9 mouse cellular contexts compared by ENCODE assay signal in the genomic region with DNA sequence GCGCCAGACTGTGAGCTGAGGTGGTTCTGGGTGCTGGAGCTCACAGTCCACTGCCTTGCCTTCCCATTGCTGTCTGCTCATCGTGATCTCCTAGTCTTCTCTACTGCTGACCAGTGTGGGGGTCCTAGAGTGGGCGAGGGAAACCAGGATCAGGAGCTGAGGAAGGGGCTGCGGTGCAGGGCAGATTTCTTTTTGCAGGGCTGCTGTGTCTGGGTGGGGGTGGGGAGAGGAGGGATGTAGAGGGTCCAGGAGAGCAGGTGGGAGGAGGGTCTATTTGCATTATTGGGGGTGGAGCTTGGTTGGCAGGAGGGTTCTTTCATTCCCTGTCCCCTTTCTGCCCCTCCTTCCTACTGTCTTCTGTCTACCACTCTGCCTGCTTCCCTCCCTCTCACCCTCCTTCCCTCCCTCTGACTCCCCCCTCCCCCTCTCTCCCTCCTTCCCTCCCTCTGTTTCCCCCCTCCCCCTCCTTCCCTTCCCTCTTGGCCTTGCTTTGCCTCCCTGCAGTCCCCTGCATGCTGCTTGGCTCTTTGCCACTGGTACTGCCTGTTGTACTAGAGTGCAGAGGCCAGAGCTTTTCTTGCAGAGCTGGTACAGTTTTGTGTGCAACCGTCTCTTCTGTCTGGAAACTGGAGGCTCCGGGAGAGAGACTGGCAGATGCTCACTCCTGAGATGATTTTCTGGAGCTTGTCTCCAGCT. TPM values are rescaled to one million over a fixed set of nuclear protein-coding genes. Genes with fewer than 3 reads are reported as not detected.
DNase-seq lines count a peak whose midpoint lies in the region; ATAC-seq lines count a peak whose summit lies in the region.
"Had no signal": no experiment of that assay in that cellular context is flagged by ENCODE, and none has a peak within 500 bp of the region (broad histone marks: within the 10 kb centered on the region; RNA-seq: fewer than 3 reads in every experiment).

No protein-coding gene starts in this region.

- peak overlapping the region; percentile 35; the same call in 1 of the 2 replicates for H3K27ac ChIP-seq in heart, embryonic 11.5 days (ENCODE audit: low read depth, low read length)
- peak overlapping the region; percentile 51; the same call in 1 of the 2 replicates for H3K27ac ChIP-seq in embryonic facial prominence, embryonic 15.5 days (replicated peaks)
- peak overlapping the region; percentile 17; the same call in 1 of the 2 replicates for H3K27ac ChIP-seq in intestine, embryonic 16.5 days (ENCODE audit: low read length)
- peak overlapping the region; percentile 47; the same call in 1 of the 2 replicates for H3K27ac ChIP-seq in liver, embryonic 13.5 days

- H3K4me2 ChIP-seq in heart, embryonic 11.5 days = no peak overlapping the region
- 0 out of 2 replicates have a peak overlapping the region, but pooled peaks have one; percentile 8 for H3K4me2 ChIP-seq in embryonic facial prominence, embryonic 15.5 days (replicated peaks)
- no peak overlapping the region for H3K4me2 ChIP-seq in intestine, embryonic 16.5 days (ENCODE audit: low read depth, low read length)
- no peak overlapping the region for H3K4me2 ChIP-seq in liver, embryonic 13.5 days

- no peak; the same call in 1 of the 2 replicates for ATAC-seq in heart, embryonic 11.5 days (replicated peaks; ENCODE audit: insufficient number of reproducible peaks, low FRiP score, low TSS enrichment)
- 0 out of 2 replicates have a peak, but pooled peaks have one; percentile 18 for ATAC-seq in embryonic facial prominence, embryonic 15.5 days (ENCODE audit: insufficient number of reproducible peaks, low FRiP score, low TSS enrichment, low read depth)
- ATAC-seq in intestine, embryonic 16.5 days = peak; percentile 71
- no peak for ATAC-seq in liver, embryonic 13.5 days (ENCODE audit: low read depth)
- ATAC-seq: Patski had no signal

- no peak for DNase-seq in heart, adult 11 months
- peak; percentile 77 for DNase-seq in adrenal gland, postnatal 10 days
- DNase-seq in liver, embryonic 13.5 days = no peak
- DNase-seq in retina, postnatal 1 day = peak; percentile 90
- no peak for DNase-seq in thymus, postnatal 10 days (ENCODE audit: low spot score in 2 of 2)

- WGBS in heart, embryonic 11.5 days (ENCODE audit: insufficient replicate concordance) = 30% methylated on average over 6 of the region's 6 CpGs
- WGBS in embryonic facial prominence, embryonic 15.5 days = 15% methylated on average over 6 of the region's 6 CpGs
- 21% methylated on average over 6 of the region's 6 CpGs for WGBS in intestine, embryonic 16.5 days
- 56% methylated on average over 6 of the region's 6 CpGs for WGBS in liver, embryonic 13.5 days (ENCODE audit: insufficient replicate concordance)

- no peaks in the 10 kb centered on the region for H3K9me3 ChIP-seq in heart, embryonic 11.5 days (replicated peaks; ENCODE audit: control insufficient read depth, low read length)
- no peaks in the 10 kb centered on the region for H3K9me3 ChIP-seq in embryonic facial prominence, embryonic 15.5 days (replicated peaks)
- H3K9me3 ChIP-seq in intestine, embryonic 16.5 days (ENCODE audit: control insufficient read depth, low read length) = no peaks in the 10 kb centered on the region
- H3K9me3 ChIP-seq in liver, embryonic 13.5 days (replicated peaks) = no peaks in the 10 kb centered on the region

- 0 out of 2 replicates have a peak overlapping the region, but pooled peaks have one; percentile 22 for H3K9ac ChIP-seq in heart, embryonic 11.5 days (ENCODE audit: low read depth, low read length)
- H3K9ac ChIP-seq in embryonic facial prominence, embryonic 15.5 days = no peak overlapping the region
- H3K9ac ChIP-seq in intestine, embryonic 16.5 days (ENCODE audit: low read depth, low read length) = no peak overlapping the region
- H3K9ac ChIP-seq in liver, embryonic 13.5 days = no peak overlapping the region

- H3K4me3 ChIP-seq in heart, embryonic 11.5 days (ENCODE audit: low read depth, low read length) = no peak overlapping the region
- no peak overlapping the region for H3K4me3 ChIP-seq in embryonic facial prominence, embryonic 15.5 days (replicated peaks)
- H3K4me3 ChIP-seq in intestine, embryonic 16.5 days (ENCODE audit: low read length) = no peak overlapping the region
- H3K4me3 ChIP-seq in liver, embryonic 13.5 days (replicated peaks) = no peak overlapping the region

- peaks cover 3% of the 10 kb centered on the region; the same call in 1 of the 2 replicates for H3K36me3 ChIP-seq in heart, embryonic 11.5 days (ENCODE audit: control insufficient read depth, insufficient read depth, low read length)
- H3K36me3 ChIP-seq in embryonic facial prominence, embryonic 15.5 days = peaks cover 8% of the 10 kb centered on the region
- H3K36me3 ChIP-seq in intestine, embryonic 16.5 days (ENCODE audit: control insufficient read depth, insufficient read depth, low read length) = no peaks in the 10 kb centered on the region
- H3K36me3 ChIP-seq in liver, embryonic 13.5 days = peaks cover 49% of the 10 kb centered on the region

- peaks cover 87% of the 10 kb centered on the region for H3K4me1 ChIP-seq in heart, embryonic 11.5 days (ENCODE audit: control insufficient read depth, insufficient read depth, low read length)
- peaks cover 94% of the 10 kb centered on the region for H3K4me1 ChIP-seq in embryonic facial prominence, embryonic 15.5 days
- peaks cover 59% of the 10 kb centered on the region for H3K4me1 ChIP-seq in intestine, embryonic 16.5 days (ENCODE audit: control insufficient read depth, insufficient read depth, low read length)
- H3K4me1 ChIP-seq in liver, embryonic 13.5 days (replicated peaks) = peaks cover 95% of the 10 kb centered on the region

- no peaks in the 10 kb centered on the region for H3K27me3 ChIP-seq in heart, embryonic 11.5 days (ENCODE audit: control insufficient read depth, insufficient read depth, low read length)
- H3K27me3 ChIP-seq in embryonic facial prominence, embryonic 15.5 days = no peaks in the 10 kb centered on the region
- no peaks in the 10 kb centered on the region for H3K27me3 ChIP-seq in intestine, embryonic 16.5 days (replicated peaks; ENCODE audit: control insufficient read depth, insufficient read depth, low read length)
- H3K27me3 ChIP-seq in liver, embryonic 13.5 days = no peaks in the 10 kb centered on the region
- H3K27me3 ChIP-seq: Patski had no signal

RNA-seq across cellular contexts. Expression of gene Ssbp3, which starts 28.9 kb away (rescaled TPM):
- 54.2 and 63.4 TPM in 2 replicates for polyA plus RNA-seq in heart, embryonic 11.5 days (2014; fragmentation: Nextera tagmentation; extraction: Ambion mirVana)
- 10 to 100 TPM; 50.8 to 69.0 TPM for total RNA-seq in adrenal gland, postnatal 10 days (2021)
- polyA plus RNA-seq in embryonic facial prominence, embryonic 15.5 days (2015; fragmentation: Nextera tagmentation; extraction: Ambion mirVana) = 136 and 137 TPM in 2 replicates
- polyA plus RNA-seq in intestine, embryonic 16.5 days (2015; fragmentation: Nextera tagmentation; extraction: Ambion mirVana) = 38.0 and 53.4 TPM in 2 replicates
- polyA plus RNA-seq in liver, embryonic 13.5 days (2015; fragmentation: Nextera tagmentation; extraction: Ambion mirVana) = 55.5 and 64.8 TPM in 2 replicates

Comparison
In these comparisons a context has a peak if more than half of its experiments do, and no peak if none do; other contexts are left out.
1. ATAC-seq: peak in embryonic facial prominence, embryonic 15.5 days (single experiment) and intestine, embryonic 16.5 days (single experiment); none in heart, embryonic 11.5 days (single experiment) and liver, embryonic 13.5 days (single experiment).
2. DNase-seq: peak in adrenal gland, postnatal 10 days (single experiment) and retina, postnatal 1 day (single experiment); none in heart, adult 11 months (single experiment), liver, embryonic 13.5 days (single experiment) and thymus, postnatal 10 days (0 of 2).
3. Peak in every context shown above with its lines, with median percentiles within 50 percentile points of each other: H3K27ac ChIP-seq.